Mouse (Mus musculus): ENCODE measurements around the gene 2010003K11Rik. TPM values are rescaled to one million over a fixed set of nuclear protein-coding genes. Genes with fewer than 3 reads are reported as not detected.

2010003K11Rik gene
- polyA plus RNA-seq, 1 experiment from 2014 or later: not detected

- Histone ChIP-seq H3K36me3 (ENCODE audit: control insufficient read depth, insufficient read depth, low read length) (no peaks in the 10 kb centered on the region), H3K4me3 (replicated peaks; ENCODE audit: low read depth, low read length) (no peak overlapping the region), H3K9me3 (ENCODE audit: control insufficient read depth, low read length) (no peaks in the 10 kb centered on the region), H3K4me1 (ENCODE audit: control insufficient read depth, insufficient read depth, low read length) (no peaks in the 10 kb centered on the region), H3K27ac (replicated peaks; ENCODE audit: low read depth, low read length) (no peak overlapping the region), H3K27me3 (ENCODE audit: control insufficient read depth, insufficient read depth, low read length) (no peaks in the 10 kb centered on the region), H3K4me2 (ENCODE audit: low read length) (no peak overlapping the region), H3K9ac (replicated peaks; ENCODE audit: low read length) (0 out of 2 replicates have a peak overlapping the region, but pooled peaks have one; percentile 6)
- no peak for DNase-seq
- WGBS: 54% methylated on average over 9 of the region's 9 CpGs
- no peak for ATAC-seq (ENCODE audit: low FRiP score, low TSS enrichment)
Measured at GRCm38 (mm10) chr19:4492526-4493296, 5.7 kb downstream of the 2010003K11Rik start.

- Histone ChIP-seq H3K36me3 (ENCODE audit: control insufficient read depth, insufficient read depth, low read length) (no peaks in the 10 kb centered on the region), H3K4me2 (ENCODE audit: low read length) (no peak overlapping the region), H3K4me3 (replicated peaks; ENCODE audit: low read depth, low read length) (no peak overlapping the region), H3K27ac (replicated peaks; ENCODE audit: low read depth, low read length) (no peak overlapping the region), H3K27me3 (ENCODE audit: control insufficient read depth, insufficient read depth, low read length) (no peaks in the 10 kb centered on the region), H3K4me1 (ENCODE audit: control insufficient read depth, insufficient read depth, low read length) (no peaks in the 10 kb centered on the region), H3K9me3 (ENCODE audit: control insufficient read depth, low read length) (no peaks in the 10 kb centered on the region), H3K9ac (replicated peaks; ENCODE audit: low read length) (no peak overlapping the region)
- no peak for ATAC-seq (ENCODE audit: low FRiP score, low TSS enrichment)
- WGBS: 72% methylated on average over 10 of the region's 10 CpGs
- no peak for DNase-seq
Measured at GRCm38 (mm10) chr19:4491080-4491695, 7.2 kb downstream of the 2010003K11Rik start.

DNA sequence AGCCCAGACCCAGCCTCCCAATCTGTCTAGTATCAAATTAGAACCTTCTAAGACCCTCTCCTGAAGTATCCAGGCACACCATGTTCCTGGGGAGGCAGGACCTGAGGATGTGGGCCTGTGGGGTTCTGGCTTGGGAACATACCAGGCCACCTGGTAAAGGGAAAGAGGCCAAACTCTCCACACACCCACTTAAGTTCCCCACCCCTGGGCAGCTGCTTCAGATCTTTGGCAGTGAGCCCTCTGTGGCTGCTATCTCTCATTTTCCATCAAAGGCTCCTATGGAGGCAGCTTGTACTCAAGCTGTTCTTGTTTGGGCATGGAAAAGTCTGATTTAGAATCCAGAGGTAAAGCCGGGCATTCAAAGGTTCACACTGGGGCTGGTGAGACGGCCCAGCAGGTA, 10.5 kb downstream of the 2010003K11Rik start:
- ATAC-seq (ENCODE audit: low FRiP score, low TSS enrichment) (no peak), DNase-seq (no peak)
- Histone ChIP-seq H3K4me2 (ENCODE audit: low read length) (no peak overlapping the region), H3K27ac (replicated peaks; ENCODE audit: low read depth, low read length) (no peak overlapping the region), H3K27me3 (ENCODE audit: control insufficient read depth, insufficient read depth, low read length) (no peaks in the 10 kb centered on the region), H3K4me3 (replicated peaks; ENCODE audit: low read depth, low read length) (no peak overlapping the region), H3K9me3 (ENCODE audit: control insufficient read depth, low read length) (no peaks in the 10 kb centered on the region), H3K4me1 (ENCODE audit: control insufficient read depth, insufficient read depth, low read length) (no peaks in the 10 kb centered on the region), H3K9ac (replicated peaks; ENCODE audit: low read length) (no peak overlapping the region), H3K36me3 (ENCODE audit: control insufficient read depth, insufficient read depth, low read length) (no peaks in the 10 kb centered on the region)
- WGBS: 78% methylated on average over 2 of the region's 2 CpGs

DNA sequence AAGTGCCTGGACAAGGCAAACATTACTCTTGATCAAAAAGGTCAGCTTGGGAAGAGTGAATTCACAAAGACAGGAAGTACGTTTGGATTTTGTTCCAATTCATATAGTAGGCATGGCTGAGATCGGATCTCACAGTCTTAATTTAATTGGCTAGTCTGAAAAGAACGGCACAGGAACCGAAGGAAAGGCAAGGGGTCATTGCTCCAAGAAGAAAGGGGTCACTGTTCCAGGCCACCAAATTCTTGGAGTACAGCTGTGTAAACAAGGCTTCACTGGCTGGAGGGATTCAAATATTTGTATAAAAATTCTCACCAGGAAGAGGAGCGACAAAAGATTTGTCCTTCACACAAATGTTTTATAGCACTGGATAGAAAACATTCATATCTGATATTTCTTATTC, 13.4 kb downstream of the 2010003K11Rik start:
- no peak overlapping the region for H3K27ac ChIP-seq (replicated peaks; ENCODE audit: low read depth, low read length)
- H3K36me3 ChIP-seq (ENCODE audit: control insufficient read depth, insufficient read depth, low read length): no peaks in the 10 kb centered on the region
- ATAC-seq (ENCODE audit: low FRiP score, low TSS enrichment): no peak
- 59% methylated on average over 5 of the region's 5 CpGs for WGBS
- no peaks in the 10 kb centered on the region for H3K27me3 ChIP-seq (ENCODE audit: control insufficient read depth, insufficient read depth, low read length)
- H3K4me3 ChIP-seq (replicated peaks; ENCODE audit: low read depth, low read length): no peak overlapping the region
- no peak overlapping the region for H3K9ac ChIP-seq (replicated peaks; ENCODE audit: low read length)
- no peaks in the 10 kb centered on the region for H3K4me1 ChIP-seq (ENCODE audit: control insufficient read depth, insufficient read depth, low read length)
- no peak overlapping the region for H3K4me2 ChIP-seq (ENCODE audit: low read length)
- no peaks in the 10 kb centered on the region for H3K9me3 ChIP-seq (ENCODE audit: control insufficient read depth, low read length)
- DNase-seq: no peak

- Histone ChIP-seq H3K9ac (replicated peaks; ENCODE audit: low read length) (no peak overlapping the region), H3K27me3 (ENCODE audit: control insufficient read depth, insufficient read depth, low read length) (peaks cover 11% of the 10 kb centered on the region), H3K36me3 (ENCODE audit: control insufficient read depth, insufficient read depth, low read length) (no peaks in the 10 kb centered on the region), H3K9me3 (ENCODE audit: control insufficient read depth, low read length) (no peaks in the 10 kb centered on the region), H3K27ac (replicated peaks; ENCODE audit: low read depth, low read length) (no peak overlapping the region), H3K4me3 (replicated peaks; ENCODE audit: low read depth, low read length) (no peak overlapping the region), H3K4me2 (ENCODE audit: low read length) (no peak overlapping the region), H3K4me1 (ENCODE audit: control insufficient read depth, insufficient read depth, low read length) (0 out of 2 replicates have a peak, but pooled peaks cover under 1% of the 10 kb centered on the region)
- DNase-seq (no peak), ATAC-seq (ENCODE audit: low FRiP score, low TSS enrichment) (no peak)
- 86% methylated on average over 3 of the region's 3 CpGs for WGBS
Measured at GRCm38 (mm10) chr19:4482111-4482859, 16.1 kb downstream of the 2010003K11Rik start.

DNA sequence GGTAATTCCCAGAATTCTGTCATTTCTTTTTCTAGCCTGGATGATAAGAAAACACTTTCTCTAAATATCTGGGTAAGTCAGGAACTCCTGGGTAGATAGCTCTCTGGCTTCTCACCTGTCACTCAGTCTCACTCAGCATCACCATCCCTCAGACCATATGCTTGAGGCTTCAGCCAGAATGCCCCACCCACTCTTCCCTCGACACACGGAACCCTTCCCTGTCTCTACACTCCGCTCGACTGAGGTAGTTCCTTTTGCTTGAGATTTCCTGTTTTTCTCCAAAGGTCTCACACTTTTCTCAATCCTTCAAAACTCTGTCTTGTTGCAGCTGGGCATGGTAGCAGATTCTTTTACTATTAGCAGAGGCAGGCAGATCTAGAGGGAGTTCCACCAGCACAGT, 17.1 kb downstream of the 2010003K11Rik start:
- 68% methylated on average over 4 of the region's 4 CpGs for WGBS
- H3K9ac ChIP-seq (replicated peaks; ENCODE audit: low read length): no peak overlapping the region

GRCm38 (mm10) chr19:4480041-4480440, 18.3 kb downstream of the 2010003K11Rik start:
- Histone ChIP-seq H3K27ac (replicated peaks; ENCODE audit: low read depth, low read length) (no peak overlapping the region), H3K4me3 (replicated peaks; ENCODE audit: low read depth, low read length) (no peak overlapping the region), H3K4me2 (ENCODE audit: low read length) (no peak overlapping the region), H3K4me1 (ENCODE audit: control insufficient read depth, insufficient read depth, low read length) (0 out of 2 replicates have a peak, but pooled peaks cover 5% of the 10 kb centered on the region), H3K36me3 (ENCODE audit: control insufficient read depth, insufficient read depth, low read length) (no peaks in the 10 kb centered on the region), H3K9ac (replicated peaks; ENCODE audit: low read length) (no peak overlapping the region), H3K27me3 (ENCODE audit: control insufficient read depth, insufficient read depth, low read length) (peaks cover 28% of the 10 kb centered on the region), H3K9me3 (ENCODE audit: control insufficient read depth, low read length) (no peaks in the 10 kb centered on the region)
- ATAC-seq (ENCODE audit: low FRiP score, low TSS enrichment) (no peak), DNase-seq (no peak)
- WGBS: 90% methylated on average over 2 of the region's 2 CpGs

More for the DNA sequence above, 17.1 kb downstream of the 2010003K11Rik start:
- Histone ChIP-seq H3K4me2 (ENCODE audit: low read length) (no peak overlapping the region), H3K4me3 (replicated peaks; ENCODE audit: low read depth, low read length) (no peak overlapping the region), H3K4me1 (ENCODE audit: control insufficient read depth, insufficient read depth, low read length) (0 out of 2 replicates have a peak, but pooled peaks cover 5% of the 10 kb centered on the region), H3K36me3 (ENCODE audit: control insufficient read depth, insufficient read depth, low read length) (no peaks in the 10 kb centered on the region), H3K27ac (replicated peaks; ENCODE audit: low read depth, low read length) (no peak overlapping the region), H3K27me3 (ENCODE audit: control insufficient read depth, insufficient read depth, low read length) (peaks cover 19% of the 10 kb centered on the region), H3K9me3 (ENCODE audit: control insufficient read depth, low read length) (no peaks in the 10 kb centered on the region)
- no peak for ATAC-seq (ENCODE audit: low FRiP score, low TSS enrichment)
- no peak for DNase-seq

- H3K27me3 ChIP-seq (ENCODE audit: control insufficient read depth, insufficient read depth, low read length): peaks cover 34% of the 10 kb centered on the region
- WGBS: 36% methylated on average over 1 of the region's 1 CpGs
Measured at GRCm38 (mm10) chr19:4478190-4478516, 20.2 kb downstream of the 2010003K11Rik start.

More at GRCm38 (mm10) chr19:4478190-4478516, 20.2 kb downstream of the 2010003K11Rik start:
- Histone ChIP-seq H3K4me3 (replicated peaks; ENCODE audit: low read depth, low read length) (no peak overlapping the region), H3K4me2 (ENCODE audit: low read length) (no peak overlapping the region), H3K27ac (replicated peaks; ENCODE audit: low read depth, low read length) (no peak overlapping the region), H3K9ac (replicated peaks; ENCODE audit: low read length) (no peak overlapping the region), H3K36me3 (ENCODE audit: control insufficient read depth, insufficient read depth, low read length) (no peaks in the 10 kb centered on the region), H3K4me1 (ENCODE audit: control insufficient read depth, insufficient read depth, low read length) (0 out of 2 replicates have a peak, but pooled peaks cover 5% of the 10 kb centered on the region), H3K9me3 (ENCODE audit: control insufficient read depth, low read length) (no peaks in the 10 kb centered on the region)
- DNase-seq (peak; percentile 27), ATAC-seq (ENCODE audit: low FRiP score, low TSS enrichment) (no peak)
